Mouse (Mus musculus) lung, postnatal 0 days (tissue): ENCODE data around the gene Zfp827.

Experiments
- CTCF ChIP-seq: IDR thresholded peaks from 2 replicates; pipeline ENCODE4 v1.5.1; 2016; ENCODE audit warnings: antibody characterized with exemption, mild to moderate bottlenecking
- EP300 ChIP-seq: IDR thresholded peaks from 2 replicates; pipeline ENCODE4 v1.6.1; 2016; ENCODE audit warnings: antibody characterized with exemption, mild to moderate bottlenecking, control low read depth

DNA sequence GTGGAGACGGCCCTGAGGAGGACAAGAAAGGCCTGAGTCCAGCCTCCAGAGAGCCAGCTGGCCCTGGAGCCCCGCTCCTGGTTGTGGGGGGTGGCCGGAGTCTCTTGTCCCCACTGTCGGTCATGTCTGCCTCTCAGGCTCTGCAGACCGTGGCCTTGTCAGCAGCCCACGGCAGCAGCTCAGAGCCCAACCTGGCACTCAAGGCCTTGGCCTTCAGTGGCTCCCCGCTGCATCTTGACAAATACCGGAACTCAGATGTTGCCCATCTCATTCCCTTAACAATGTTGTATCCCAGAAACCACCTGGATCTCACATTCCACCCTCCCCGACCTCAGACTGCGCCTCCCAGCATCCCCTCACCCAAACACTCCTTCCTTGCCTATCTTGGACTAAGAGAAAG lies 161.8 kb downstream of the Zfp827 start:
- TF ChIP-seq CTCF, result no peak
- no peak for TF ChIP-seq EP300
